Mouse (Mus musculus) right cerebral cortex, adult 18-20 months (tissue): ENCODE results near the gene Prr13.

Experiments
- DNase-seq: peaks from one replicate; pipeline ENCODE4 v3.0.0; 2022; ENCODE audit warnings: mixed read lengths

Prr13 gene

GRCm38 (mm10) chr15:102461430-102462075, 2.7 kb downstream of the Prr13 start:
- no peak for DNase-seq

GRCm38 (mm10) chr15:102463666-102464065, 4.8 kb downstream of the Prr13 start:
- DNase-seq = no peak

DNA sequence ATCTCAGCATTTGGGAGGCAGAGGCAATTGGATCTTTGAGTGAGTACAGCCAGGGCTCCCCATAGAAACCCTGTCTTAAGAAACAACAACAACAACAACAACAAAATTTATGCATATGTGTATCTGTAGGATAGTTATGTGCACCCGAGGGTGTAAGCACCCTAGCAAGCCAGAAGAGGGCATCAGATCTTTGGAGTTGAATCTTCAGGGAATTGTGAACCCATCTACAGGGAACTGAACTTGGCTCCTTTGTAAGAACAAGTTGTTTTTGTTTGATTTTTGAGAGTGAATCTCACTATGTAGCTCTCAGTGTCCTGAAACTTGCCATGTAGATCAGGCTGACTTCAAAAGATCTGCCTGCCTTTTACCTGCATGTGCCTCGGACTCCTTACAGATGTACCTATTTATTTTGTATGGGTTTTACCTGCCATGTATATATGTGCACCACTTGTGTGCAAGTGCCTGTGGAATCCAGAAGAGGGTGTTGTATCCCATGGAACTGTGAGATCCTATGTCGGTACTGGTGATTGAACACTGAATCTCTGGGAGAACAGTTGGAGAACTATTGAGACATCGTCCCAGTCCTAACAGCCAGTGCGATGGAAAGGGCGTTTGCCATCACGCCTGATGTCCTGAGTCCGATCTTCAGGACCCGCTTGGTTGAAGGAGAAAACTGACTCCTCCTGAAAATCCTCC, 10.0 kb downstream of the Prr13 start:
- no peak for DNase-seq

DNA sequence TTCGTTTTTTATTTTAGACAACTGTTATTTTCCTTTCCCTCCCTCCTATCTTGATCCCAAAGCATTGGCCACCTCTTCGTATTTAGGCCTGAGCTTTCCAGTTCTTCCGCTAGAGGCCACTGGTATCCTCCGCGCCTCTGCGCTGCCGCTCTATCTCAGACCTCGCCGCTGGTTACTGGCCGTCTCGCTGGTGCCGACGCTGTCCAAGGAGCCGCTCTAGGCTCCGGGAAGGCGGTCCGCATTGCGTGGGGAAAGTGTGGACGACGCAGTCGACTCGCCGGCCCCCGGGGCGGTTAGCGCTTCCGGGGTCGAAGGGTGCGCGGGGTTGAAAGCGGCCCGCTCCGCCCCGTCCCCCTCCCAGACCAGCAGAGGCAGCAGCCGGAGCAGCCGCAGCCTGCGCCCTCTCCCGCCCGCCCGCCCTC, 11.4 kb downstream of the Prr13 start, which contains the start of gene Pcbp2:
Gene Pcbp2, plus strand, starts transcription at position 357 of the 422 bp plus-strand sequence.
- DNase-seq = peak; percentile 98

GRCm38 (mm10) chr15:102470605-102471294, 11.9 kb downstream of the Prr13 start:
- DNase-seq = peak; percentile 77

- no peak for DNase-seq
Measured at GRCm38 (mm10) chr15:102471295-102471645, 12.4 kb downstream of the Prr13 start.

DNA sequence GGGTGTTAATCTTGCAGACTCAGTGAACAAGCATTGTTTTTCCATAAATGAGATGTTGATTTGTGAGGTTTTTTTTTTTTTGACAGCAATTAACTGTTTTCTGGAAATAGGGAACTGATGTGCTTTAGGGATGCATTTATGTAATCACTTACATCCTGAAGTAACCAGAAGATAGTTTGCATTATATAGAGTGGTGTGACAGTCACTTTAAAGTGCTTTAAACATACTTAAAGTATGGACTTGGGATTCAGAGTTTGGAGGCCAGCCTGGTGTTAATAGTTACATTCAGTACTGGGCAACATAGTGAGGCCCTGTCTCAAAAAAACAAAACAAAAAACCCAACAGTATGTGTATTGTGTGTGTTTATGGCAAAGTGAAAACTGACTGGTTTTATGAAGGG, 12.9 kb downstream of the Prr13 start:
- DNase-seq = no peak

- DNase-seq = no peak
Measured at GRCm38 (mm10) chr15:102473246-102473645, 14.4 kb downstream of the Prr13 start.

GRCm38 (mm10) chr15:102474520-102474919, 15.7 kb downstream of the Prr13 start:
- no peak for DNase-seq

- DNase-seq = no peak
Measured at GRCm38 (mm10) chr15:102483136-102483535, 24.3 kb downstream of the Prr13 start.

DNA sequence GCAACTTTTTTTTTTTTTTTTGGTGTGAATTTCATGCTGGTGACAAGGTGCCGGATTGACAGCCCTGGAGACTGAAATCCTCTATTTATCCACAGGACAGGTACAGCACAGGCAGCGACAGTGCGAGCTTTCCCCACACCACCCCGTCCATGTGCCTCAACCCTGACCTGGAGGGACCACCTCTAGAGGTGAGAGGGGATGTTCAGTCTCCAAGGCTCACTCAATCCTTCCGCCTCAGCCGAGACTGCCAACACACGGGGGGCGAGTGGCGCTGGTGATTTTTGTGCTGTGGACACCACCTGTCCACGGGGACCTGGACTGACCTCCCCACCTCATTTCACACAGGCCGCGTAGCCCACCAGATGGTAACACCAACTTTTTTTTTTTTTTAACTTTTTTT, 27.0 kb downstream of the Prr13 start:
- no peak for DNase-seq

- DNase-seq = no peak
Measured at GRCm38 (mm10) chr15:102487664-102488063, 28.8 kb downstream of the Prr13 start.

GRCm38 (mm10) chr15:102498322-102498721, 39.5 kb downstream of the Prr13 start:
- DNase-seq = no peak

DNA sequence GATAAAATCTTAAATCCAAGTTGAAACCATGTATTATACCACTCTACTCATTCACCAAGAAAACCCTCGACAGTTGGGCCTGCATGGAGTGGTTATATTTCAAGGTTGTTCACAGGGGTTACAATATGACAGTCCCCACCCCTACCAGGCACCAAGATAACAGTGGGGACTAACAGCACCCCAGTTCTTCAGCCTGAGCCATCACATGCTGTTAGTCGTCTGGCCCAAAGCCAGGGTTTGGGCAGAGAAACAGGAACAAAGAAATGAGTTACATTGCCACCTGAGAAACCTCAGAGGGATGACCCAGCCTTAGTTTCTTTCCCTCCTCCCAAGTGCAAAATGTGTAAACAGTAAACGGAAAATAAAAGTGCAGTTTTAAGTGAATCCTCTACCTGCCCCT, 40.5 kb downstream of the Prr13 start:
- DNase-seq = no peak

DNA sequence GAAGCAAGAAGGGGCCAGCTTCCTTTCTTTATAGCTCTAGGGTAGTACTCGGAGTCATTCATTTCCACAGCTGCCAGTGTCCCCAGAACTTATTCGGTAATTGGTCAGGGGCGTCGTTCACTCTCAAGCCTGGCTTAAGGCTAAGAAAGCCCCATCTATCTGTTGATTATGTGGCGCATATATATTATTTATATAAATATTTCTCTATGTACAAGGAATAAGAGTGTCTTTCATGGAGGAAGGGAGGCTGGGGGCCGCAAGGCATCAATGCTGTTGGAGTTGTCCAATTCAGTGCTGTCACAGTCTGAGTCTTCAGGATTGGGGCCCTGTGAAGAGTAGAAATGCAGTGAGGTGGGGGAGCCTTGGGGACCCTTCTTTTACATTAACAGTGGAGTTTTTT, 41.0 kb downstream of the Prr13 start:
- DNase-seq = no peak

DNA sequence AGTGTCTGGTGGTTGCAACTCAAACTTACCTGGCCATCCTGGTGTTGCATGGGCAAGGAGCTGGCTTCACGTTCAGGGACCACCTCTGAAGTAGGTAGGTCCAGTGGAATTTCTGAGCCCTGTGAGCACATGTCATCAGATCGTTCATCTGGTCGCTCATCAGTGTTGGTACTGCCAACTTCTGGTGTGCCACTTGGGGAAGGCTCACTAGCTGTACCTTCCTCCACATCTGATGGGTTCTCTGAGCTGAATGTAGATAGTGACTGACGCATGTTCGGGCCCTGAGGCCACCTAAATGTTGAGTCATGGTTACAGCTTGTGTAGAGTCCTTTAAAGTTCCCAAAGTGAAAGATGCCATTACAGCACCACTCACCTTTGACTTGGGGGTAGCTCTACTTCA, 41.7 kb downstream of the Prr13 start:
- DNase-seq = no peak

- DNase-seq = no peak
Measured at GRCm38 (mm10) chr15:102501084-102501814, 42.4 kb downstream of the Prr13 start.

DNA sequence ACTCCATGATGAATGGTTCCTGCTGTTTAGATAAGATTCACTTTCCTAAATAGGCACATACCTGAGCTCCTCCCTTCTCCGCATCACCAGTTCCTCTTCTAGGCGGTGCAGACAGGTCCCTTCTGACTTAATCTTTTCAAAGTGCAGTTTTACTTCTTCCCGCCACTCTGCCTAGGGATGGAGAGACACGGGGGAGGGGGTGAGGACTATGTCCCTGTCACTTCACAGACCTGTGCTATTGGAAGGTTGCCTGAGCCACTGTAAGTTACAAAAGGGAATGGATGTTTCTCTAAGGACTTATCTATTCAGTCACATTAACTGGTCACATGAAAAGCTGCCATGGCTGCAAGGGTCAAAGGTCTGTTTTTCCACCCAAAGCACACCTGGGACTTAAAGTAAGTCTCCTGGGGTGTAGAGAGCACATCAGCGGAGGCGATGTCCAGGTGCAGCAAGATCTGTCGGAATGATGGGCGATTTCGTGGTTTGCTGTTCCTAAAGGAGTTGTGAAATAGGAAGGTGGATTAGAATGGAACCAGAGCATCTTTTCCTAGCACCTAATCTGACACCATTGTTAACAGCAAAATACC, 43.5 kb downstream of the Prr13 start:
- no peak for DNase-seq

DNA sequence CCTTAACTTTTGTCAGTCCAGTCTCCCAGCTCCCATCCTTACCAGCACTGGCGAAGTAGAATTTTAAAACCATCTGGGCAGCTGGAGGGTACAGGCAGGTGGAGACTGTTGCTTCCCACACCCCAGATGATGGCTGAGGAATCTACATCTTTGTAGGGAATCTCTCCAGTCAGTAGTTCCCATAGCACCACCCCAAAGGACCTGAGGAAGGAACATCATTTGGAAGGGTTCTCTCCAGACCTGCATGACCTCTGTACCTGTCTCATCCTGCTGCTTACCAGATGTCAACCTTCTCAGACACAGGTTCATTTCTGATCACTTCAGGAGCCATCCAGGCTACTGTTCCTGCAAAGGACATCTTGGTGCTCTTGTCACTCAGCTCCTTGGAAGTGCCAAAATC, 44.6 kb downstream of the Prr13 start, which contains the start of gene Gm10337:
Gene Gm10337, plus strand, starts transcription at position 276 of the 400 bp plus-strand sequence.
- no peak for DNase-seq

- no peak for DNase-seq
Measured at GRCm38 (mm10) chr15:102503924-102504782, 45.3 kb downstream of the Prr13 start.

- DNase-seq = no peak
Measured at GRCm38 (mm10) chr15:102505073-102505769, 46.4 kb downstream of the Prr13 start.
